Mouse (Mus musculus) kidney, adult 2 months (tissue): Measurements from ENCODE around the gene Coq10a. TPM values are rescaled to one million over a fixed set of nuclear protein-coding genes. Genes with fewer than 3 reads are reported as not detected.

Source experiments
- DNase-seq: peaks from one replicate; pipeline ENCODE4 v3.0.0; 2021
- H3K27ac ChIP-seq: fragments of 200-500 bp; 2 replicates; pipeline ENCODE4 v1.5.1; 2012; ENCODE audit warnings: low read depth, low read length, control low read depth, inconsistent platforms; ENCODE audit not compliant: insufficient read depth
- H3K27me3 ChIP-seq: fragments of 200-500 bp; replicated peaks from 2 replicates; pipeline ENCODE4 v1.6.1; 2012; ENCODE audit warnings: mild to moderate bottlenecking, moderate library complexity, low read length, inconsistent platforms; ENCODE audit not compliant: control insufficient read depth, insufficient read depth
- H3K36me3 ChIP-seq: fragments of 200-500 bp; 2 replicates; pipeline ENCODE4 v1.6.1; 2012; ENCODE audit warnings: mild to moderate bottlenecking, moderate library complexity, low read length, inconsistent platforms; ENCODE audit not compliant: control insufficient read depth, insufficient read depth
- H3K4me1 ChIP-seq: fragments of 200-500 bp; 2 replicates; pipeline ENCODE4 v1.6.1; 2011; ENCODE audit warnings: low read length; ENCODE audit not compliant: control insufficient read depth, insufficient read depth
- H3K4me3 ChIP-seq: fragments of 200-500 bp; 2 replicates; pipeline ENCODE4 v1.5.1; 2011; ENCODE audit warnings: mild to moderate bottlenecking, low read depth, low read length, control low read depth; ENCODE audit not compliant: insufficient read depth
- CTCF ChIP-seq: fragments of 200-500 bp; conservative IDR thresholded peaks from 2 replicates; pipeline ENCODE4 v1.5.1; 2011; ENCODE audit warnings: low read depth, mild to moderate bottlenecking, control low read depth, low read length, moderate library complexity, mixed read lengths; ENCODE audit not compliant: insufficient read depth, insufficient read length
- POLR2A ChIP-seq: fragments of 200-500 bp; IDR thresholded peaks from one replicate; pipeline ENCODE4 v1.6.1; 2011; ENCODE audit warnings: low read depth, low read length, control low read depth
- WGBS: fragments of 180-500 bp; shearing (Covaris S2); methylation state at CpG from one replicate; pipeline ENCODE4 v1.1.7; 2018; 5-methylcytosine and 5-hydroxymethylcytosine counted together
- polyA plus RNA-seq: library from polyadenylated mRNA; depleted of rRNA; stranded (reverse); fragments of >200 nt; gene quantifications from 2 replicates; pipeline ENCODE4 v1.2.3, GENCODE M21; 2012

Coq10a gene
- polyA plus RNA-seq, 1 experiment, result 58.7 TPM

GRCm38 (mm10) chr10:128396716-128397264 is 28.0 kb upstream of the Coq10a start:
- Histone ChIP-seq H3K36me3 (no peaks in the 10 kb centered on the region; the same call in 1 of the 2 replicates), H3K27me3 (no peaks in the 10 kb centered on the region), H3K4me1 (no peaks in the 10 kb centered on the region; the same call in 1 of the 2 replicates), H3K4me3 (no peak overlapping the region), H3K27ac (no peak overlapping the region)
- TF ChIP-seq CTCF (no peak), POLR2A (no peak)
- DNase-seq, result peak; percentile 54
- WGBS, result 54% methylated on average over 10 of the region's 10 CpGs

GRCm38 (mm10) chr10:128396017-128396673 is 27.3 kb upstream of the Coq10a start:
- TF ChIP-seq CTCF, result no peak
- TF ChIP-seq POLR2A, result no peak
- Histone ChIP-seq H3K27ac (no peak overlapping the region), H3K27me3 (no peaks in the 10 kb centered on the region), H3K4me1 (no peaks in the 10 kb centered on the region; the same call in 1 of the 2 replicates), H3K36me3 (no peaks in the 10 kb centered on the region; the same call in 1 of the 2 replicates), H3K4me3 (no peak overlapping the region)
- no peak for DNase-seq
- 59% methylated on average over 11 of the region's 11 CpGs for WGBS

- WGBS, result 76% methylated on average over 6 of the region's 6 CpGs
- Histone ChIP-seq H3K27ac (no peak overlapping the region), H3K4me1 (no peaks in the 10 kb centered on the region; the same call in 1 of the 2 replicates), H3K4me3 (no peak overlapping the region), H3K27me3 (no peaks in the 10 kb centered on the region), H3K36me3 (peaks cover 1% of the 10 kb centered on the region)
- no peak for DNase-seq
- TF ChIP-seq CTCF (no peak), POLR2A (no peak)
Observed at GRCm38 (mm10) chr10:128391850-128392249, 23.1 kb upstream of the Coq10a start.

DNA sequence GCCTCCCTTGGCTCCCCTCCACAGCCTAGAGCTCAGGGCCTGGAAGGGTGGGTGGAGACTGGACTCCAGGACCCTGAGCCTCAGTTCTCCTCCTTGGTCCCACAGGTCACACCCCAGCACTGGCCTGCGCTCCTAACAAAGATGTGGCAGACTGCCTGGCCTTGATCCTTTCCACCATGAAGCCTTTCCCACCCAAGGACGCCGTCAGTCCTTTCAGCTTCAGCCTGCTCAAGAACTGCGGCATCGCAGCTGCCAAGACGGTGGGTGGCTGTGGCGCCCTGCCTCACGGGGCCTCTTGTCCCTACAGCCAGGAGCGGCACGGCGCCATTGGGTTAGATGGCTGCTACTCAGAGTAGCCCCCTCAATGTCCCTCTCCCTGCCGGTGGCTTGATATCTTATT is 21.6 kb upstream of the Coq10a start:
- no peak overlapping the region for H3K27ac ChIP-seq
- no peaks in the 10 kb centered on the region for H3K27me3 ChIP-seq
- H3K36me3 ChIP-seq, result peaks cover 1% of the 10 kb centered on the region
- H3K4me3 ChIP-seq, result no peak overlapping the region
- no peaks in the 10 kb centered on the region for H3K4me1 ChIP-seq
- DNase-seq, result no peak
- 93% methylated on average over 12 of the region's 12 CpGs for WGBS
- TF ChIP-seq CTCF (no peak), POLR2A (no peak)

DNA sequence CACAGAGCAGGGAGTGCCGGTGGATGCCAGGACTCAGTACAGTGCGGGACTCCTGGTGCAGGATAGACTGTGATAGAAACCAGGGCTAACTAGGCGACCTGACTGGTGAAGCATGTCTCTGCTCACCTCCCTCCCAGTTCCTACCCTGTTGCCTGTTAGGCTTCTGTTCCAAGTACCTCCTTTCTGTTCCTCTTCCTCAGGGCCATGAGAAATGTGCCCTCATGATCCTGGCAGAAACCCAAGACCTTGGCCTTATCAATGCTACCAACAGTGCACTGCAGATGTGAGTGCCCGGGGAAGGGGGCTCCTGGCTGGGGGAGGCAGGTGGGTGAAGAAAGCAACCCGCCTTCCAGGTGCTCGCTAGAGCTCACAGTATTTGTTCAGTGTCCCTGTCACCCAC is 20.8 kb upstream of the Coq10a start:
- 77% methylated on average over 6 of the region's 6 CpGs for WGBS
- Histone ChIP-seq H3K4me3 (no peak overlapping the region), H3K27ac (no peak overlapping the region), H3K36me3 (peaks cover 1% of the 10 kb centered on the region), H3K27me3 (no peaks in the 10 kb centered on the region), H3K4me1 (no peaks in the 10 kb centered on the region)
- DNase-seq, result no peak
- TF ChIP-seq POLR2A, result no peak
- TF ChIP-seq CTCF, result no peak

GRCm38 (mm10) chr10:128388941-128389340 is 20.1 kb upstream of the Coq10a start:
- WGBS, result 83% methylated on average over 14 of the region's 14 CpGs
- Histone ChIP-seq H3K27ac (no peak overlapping the region), H3K36me3 (peaks cover 1% of the 10 kb centered on the region)

GRCm38 (mm10) chr10:128385902-128386301 is 17.1 kb upstream of the Coq10a start:
- TF ChIP-seq POLR2A, result no peak
- TF ChIP-seq CTCF, result no peak

More at GRCm38 (mm10) chr10:128388941-128389340, 20.1 kb upstream of the Coq10a start:
- Histone ChIP-seq H3K4me3 (no peak overlapping the region), H3K27me3 (no peaks in the 10 kb centered on the region), H3K4me1 (no peaks in the 10 kb centered on the region)
- TF ChIP-seq POLR2A (no peak), CTCF (no peak)
- no peak for DNase-seq

More at GRCm38 (mm10) chr10:128385902-128386301, 17.1 kb upstream of the Coq10a start:
- H3K4me3 ChIP-seq, result no peak overlapping the region
- H3K4me1 ChIP-seq, result no peaks in the 10 kb centered on the region
- H3K27me3 ChIP-seq, result no peaks in the 10 kb centered on the region
- WGBS, result 86% methylated on average over 7 of the region's 7 CpGs
- H3K36me3 ChIP-seq, result peaks cover 3% of the 10 kb centered on the region
- DNase-seq, result no peak
- no peak overlapping the region for H3K27ac ChIP-seq
